In the genomic region with DNA sequence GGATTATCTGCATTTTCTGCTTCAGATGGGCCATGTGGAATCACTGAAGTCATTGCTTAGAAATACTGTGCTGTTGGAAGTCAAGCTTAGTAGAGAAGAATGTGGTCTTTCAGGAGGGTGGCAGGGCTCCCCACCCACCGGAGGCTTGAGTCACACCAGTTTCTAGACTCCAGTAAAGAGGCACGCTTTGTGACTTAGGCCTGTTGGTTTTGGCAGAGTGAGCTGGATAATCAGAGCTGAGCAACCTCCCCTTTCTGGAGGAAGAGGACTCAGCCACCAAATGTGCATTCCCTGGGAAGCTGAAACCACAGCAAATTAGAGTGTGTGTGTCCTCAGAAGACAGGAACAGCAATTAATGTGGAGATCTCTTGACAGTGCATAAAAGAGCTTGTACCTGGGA, we compare ENCODE assay signal across 14 mouse cellular contexts.
DNase-seq lines count a peak whose midpoint lies in the region; ATAC-seq lines count a peak whose summit lies in the region.
"Had no signal": no experiment of that assay in that cellular context is flagged by ENCODE, and none has a peak within 500 bp of the region (broad histone marks: within the 10 kb centered on the region; RNA-seq: fewer than 3 reads in every experiment).

No protein-coding gene starts in this region.

- DNase-seq in heart, postnatal 14 days = no peak
- DNase-seq in 3134 (ENCODE audit: extremely low read depth, insufficient read length, low spot score) (peak; percentile 68), NIH3T3 (ENCODE audit: low read depth) (peak; percentile 77)
- peak; percentile 39 for DNase-seq in heart, postnatal 25 days (ENCODE audit: low spot score)
- no peak for DNase-seq in cerebellum, adult 9-11 months
- no peak for DNase-seq in spleen, postnatal 10 days (ENCODE audit: low spot score in 2 of 2)
- DNase-seq: cerebellum, adult 8-10 months; embryo, embryonic 11 days; lung, adult 18-20 months; midbrain, embryonic 14.5 days had no signal

- H3K9me3 ChIP-seq in heart, embryonic 12.5 days (replicated peaks) = no peaks in the 10 kb centered on the region
- H3K9me3 ChIP-seq: heart, embryonic 15.5 days had no signal

- H3K4me1 ChIP-seq in heart, embryonic 12.5 days (replicated peaks) = peaks cover 34% of the 10 kb centered on the region

- H3K27ac ChIP-seq in heart, embryonic 12.5 days (ENCODE audit: poor library complexity, severe bottlenecking) = peak overlapping the region; percentile 41; the same call in 1 of the 2 replicates
- H3K27ac ChIP-seq: heart, embryonic 15.5 days; hindbrain, postnatal 0 days; macrophage had no signal

- no peaks in the 10 kb centered on the region for H3K27me3 ChIP-seq in heart, embryonic 12.5 days (replicated peaks)
- H3K27me3 ChIP-seq: heart, embryonic 15.5 days had no signal

- no peak overlapping the region for H3K4me2 ChIP-seq in heart, embryonic 12.5 days
- H3K4me2 ChIP-seq: heart, embryonic 15.5 days had no signal

- no peak for ATAC-seq in heart, embryonic 12.5 days (ENCODE audit: insufficient number of reproducible peaks, low FRiP score)
- ATAC-seq: hindbrain, postnatal 0 days had no signal

- peaks cover 51% of the 10 kb centered on the region for H3K36me3 ChIP-seq in heart, embryonic 12.5 days

- H3K9ac ChIP-seq in heart, embryonic 12.5 days = no peak overlapping the region
- H3K9ac ChIP-seq: heart, embryonic 15.5 days had no signal

- H3K4me3 ChIP-seq in heart, embryonic 12.5 days = no peak overlapping the region
- H3K4me3 ChIP-seq: heart, embryonic 15.5 days had no signal

- WGBS in heart, embryonic 12.5 days = 78% methylated on average over 2 of the region's 2 CpGs

- intact Hi-C loops in heart, postnatal 14 days (cut with DNase I) = no loop called here
- intact Hi-C loops in heart, postnatal 25 days (cut with DNase I) = no loop called here

Comparison
In these comparisons a context has a peak if more than half of its experiments do, and no peak if none do; other contexts are left out.
1. DNase-seq: peak in 3134 (single experiment), NIH3T3 (single experiment) and heart, postnatal 25 days (single experiment); none in heart, postnatal 14 days (0 of 2), cerebellum, adult 9-11 months (single experiment) and spleen, postnatal 10 days (0 of 2).